Mouse (Mus musculus) stomach, embryonic 14.5 days (tissue): ENCODE data around the gene Lum. TPM values are rescaled to one million over a fixed set of nuclear protein-coding genes. Genes with fewer than 3 reads are reported as not detected.

Experiments used
- ATAC-seq: fragments of 200-750 bp; cut with Nextera tagmentation; 2 replicates; pipeline ENCODE4 v1.8.0; 2017; ENCODE audit warnings: low read depth, moderate TSS enrichment; ENCODE audit not compliant: insufficient number of reproducible peaks, insufficient read depth, low FRiP score
- H3K27ac ChIP-seq: fragments of 300-500 bp; sonication (generic); 2 replicates; pipeline ENCODE4 v1.5.1; 2014; ENCODE audit warnings: mild to moderate bottlenecking, low read length, moderate library complexity, mixed read lengths
- H3K27me3 ChIP-seq: fragments of 300-500 bp; sonication (generic); 2 replicates; pipeline ENCODE4 v1.6.1; 2014; ENCODE audit warnings: low read length, control low read depth, mixed read lengths; ENCODE audit not compliant: control insufficient read depth, insufficient read depth
- H3K36me3 ChIP-seq: fragments of 300-500 bp; sonication (generic); 2 replicates; pipeline ENCODE4 v1.6.1; 2014; ENCODE audit warnings: mild to moderate bottlenecking, control low read depth, low read length, moderate library complexity, mixed read lengths; ENCODE audit not compliant: control insufficient read depth, insufficient read depth
- H3K4me1 ChIP-seq: fragments of 300-500 bp; sonication (generic); 2 replicates; pipeline ENCODE4 v1.6.1; 2014; ENCODE audit warnings: low read length, control low read depth, mixed read lengths; ENCODE audit not compliant: control insufficient read depth, insufficient read depth
- H3K4me2 ChIP-seq: fragments of 300-500 bp; sonication (generic); replicated peaks from 2 replicates; pipeline ENCODE4 v1.6.1; 2014; ENCODE audit warnings: low read depth, low read length, control low read depth
- H3K4me3 ChIP-seq: fragments of 300-500 bp; sonication (generic); 2 replicates; pipeline ENCODE4 v1.5.1; 2014; ENCODE audit warnings: low read depth, low read length, control low read depth
- H3K9ac ChIP-seq: fragments of 300-500 bp; sonication (generic); replicated peaks from 2 replicates; pipeline ENCODE4 v1.6.1; 2014; ENCODE audit warnings: low read depth, mild to moderate bottlenecking, control low read depth, low read length, moderate library complexity, mixed read lengths
- H3K9me3 ChIP-seq: fragments of 300-500 bp; sonication (generic); 2 replicates; pipeline ENCODE4 v1.6.1; 2016; ENCODE audit warnings: low read depth, low read length, control low read depth; ENCODE audit not compliant: control insufficient read depth
- whole genome bisulfite sequencing: fragments of 180-500 bp; shearing (Covaris S2); extraction: QIAGEN DNeasy Blood & Tissue Kit; methylation state at CpG from one replicate; pipeline ENCODE4 v1.1.7; 2014; 5-methylcytosine and 5-hydroxymethylcytosine counted together
- polyA plus RNA-seq: library from polyadenylated mRNA; unstranded; fragments of >200 nt; fragmentation: Nextera tagmentation; extraction: Ambion mirVana; gene quantifications from 2 replicates; pipeline ENCODE4 v1.2.1, GENCODE M21; 2014

Lum gene
- polyA plus RNA-seq: 320 and 332 TPM in 2 replicates

- no peaks in the 10 kb centered on the region for H3K4me1 ChIP-seq
- H3K4me3 ChIP-seq: peak within 1 kb of the TSS; percentile 29
- no peaks in the 10 kb centered on the region for H3K27me3 ChIP-seq
- no peaks in the 10 kb centered on the region for H3K36me3 ChIP-seq
- WGBS: 34% methylated on average over 10 of the region's 10 CpGs
- ATAC-seq: 0 out of 2 replicates have a peak, but pooled peaks have one; percentile 49
- H3K4me2 ChIP-seq: peak within 1 kb of the TSS; percentile 30
- peak within 1 kb of the TSS; percentile 33; the same call in 1 of the 2 replicates for H3K9ac ChIP-seq
- peak within 1 kb of the TSS; percentile 84 for H3K27ac ChIP-seq
- H3K9me3 ChIP-seq: no peaks in the 10 kb centered on the region
These were observed at the start of gene Lum for GRCm38 (mm10) chr10:97564957-97565856. Gene Lum, plus strand, starts transcription at chr10:97565128.

GRCm38 (mm10) chr10:97523366-97523765, 41.6 kb upstream of the Lum start:
- no peak for ATAC-seq
- no peaks in the 10 kb centered on the region for H3K27me3 ChIP-seq
- no peak overlapping the region; the same call in 1 of the 2 replicates for H3K27ac ChIP-seq
- H3K4me2 ChIP-seq: no peak overlapping the region
- H3K9me3 ChIP-seq: no peaks in the 10 kb centered on the region
- no peaks in the 10 kb centered on the region for H3K4me1 ChIP-seq
- H3K9ac ChIP-seq: no peak overlapping the region
- H3K4me3 ChIP-seq: no peak overlapping the region
- no peaks in the 10 kb centered on the region for H3K36me3 ChIP-seq
- 43% methylated on average over 3 of the region's 3 CpGs for WGBS

GRCm38 (mm10) chr10:97535697-97536096, 29.2 kb upstream of the Lum start:
- 41% methylated on average over 4 of the region's 4 CpGs for WGBS
- Histone ChIP-seq H3K4me1 (no peaks in the 10 kb centered on the region), H3K9me3 (no peaks in the 10 kb centered on the region), H3K4me3 (no peak overlapping the region), H3K27ac (peak overlapping the region; percentile 30; the same call in 1 of the 2 replicates), H3K27me3 (no peaks in the 10 kb centered on the region), H3K4me2 (no peak overlapping the region), H3K9ac (no peak overlapping the region), H3K36me3 (no peaks in the 10 kb centered on the region)
- no peak for ATAC-seq

- H3K27me3 ChIP-seq: no peaks in the 10 kb centered on the region
- H3K9me3 ChIP-seq: no peaks in the 10 kb centered on the region
- WGBS: 49% methylated on average over 2 of the region's 2 CpGs
- no peaks in the 10 kb centered on the region for H3K36me3 ChIP-seq
- no peak overlapping the region for H3K4me2 ChIP-seq
- H3K27ac ChIP-seq: no peak overlapping the region; the same call in 1 of the 2 replicates
- H3K4me3 ChIP-seq: no peak overlapping the region
- ATAC-seq: no peak
- no peaks in the 10 kb centered on the region for H3K4me1 ChIP-seq
- no peak overlapping the region for H3K9ac ChIP-seq
These were observed 28.0 kb upstream of the Lum start for GRCm38 (mm10) chr10:97536921-97537320.

- H3K9me3 ChIP-seq: no peaks in the 10 kb centered on the region
- WGBS: 64% methylated on average over 4 of the region's 4 CpGs
- H3K9ac ChIP-seq: no peak overlapping the region
- H3K4me1 ChIP-seq: no peaks in the 10 kb centered on the region
- no peaks in the 10 kb centered on the region for H3K36me3 ChIP-seq
- no peaks in the 10 kb centered on the region for H3K27me3 ChIP-seq
- ATAC-seq: no peak
- no peak overlapping the region for H3K4me2 ChIP-seq
- H3K4me3 ChIP-seq: no peak overlapping the region
- no peak overlapping the region; the same call in 1 of the 2 replicates for H3K27ac ChIP-seq
These were observed 26.7 kb upstream of the Lum start for GRCm38 (mm10) chr10:97538202-97538601.

GRCm38 (mm10) chr10:97547740-97548139, 17.2 kb upstream of the Lum start:
- H3K4me2 ChIP-seq: no peak overlapping the region
- H3K27ac ChIP-seq: no peak overlapping the region
- H3K9me3 ChIP-seq: no peaks in the 10 kb centered on the region
- no peaks in the 10 kb centered on the region for H3K36me3 ChIP-seq
- no peaks in the 10 kb centered on the region for H3K4me1 ChIP-seq
- H3K9ac ChIP-seq: no peak overlapping the region
- no peak overlapping the region for H3K4me3 ChIP-seq
- no peak for ATAC-seq
- WGBS: 38% methylated on average over 1 of the region's 1 CpGs
- H3K27me3 ChIP-seq: no peaks in the 10 kb centered on the region

- 54% methylated on average over 8 of the region's 8 CpGs for WGBS
- no peak for ATAC-seq
- H3K4me2 ChIP-seq: peak overlapping the region; percentile 30
- no peaks in the 10 kb centered on the region for H3K9me3 ChIP-seq
- peak overlapping the region; percentile 29; the same call in 1 of the 2 replicates for H3K4me3 ChIP-seq
- H3K9ac ChIP-seq: no peak overlapping the region
- H3K4me1 ChIP-seq: no peaks in the 10 kb centered on the region
- no peaks in the 10 kb centered on the region for H3K36me3 ChIP-seq
- peak overlapping the region; percentile 84; the same call in 1 of the 2 replicates for H3K27ac ChIP-seq
- H3K27me3 ChIP-seq: no peaks in the 10 kb centered on the region
These were observed 2.7 kb downstream of the Lum start for GRCm38 (mm10) chr10:97567489-97568135.

GRCm38 (mm10) chr10:97582543-97583231, 17.8 kb downstream of the Lum start:
- WGBS: 60% methylated on average over 4 of the region's 4 CpGs
- Histone ChIP-seq H3K4me2 (no peak overlapping the region), H3K27ac (peak overlapping the region; percentile 39; the same call in 1 of the 2 replicates), H3K36me3 (no peaks in the 10 kb centered on the region), H3K27me3 (no peaks in the 10 kb centered on the region), H3K9ac (no peak overlapping the region), H3K4me1 (no peaks in the 10 kb centered on the region), H3K4me3 (no peak overlapping the region), H3K9me3 (no peaks in the 10 kb centered on the region)
- ATAC-seq: no peak
